Mouse (Mus musculus) embryonic fibroblast, embryonic 13.5 days (primary cell): ENCODE measurements around the gene Sult4a1.

Source experiments
- CTCF ChIP-seq: IDR thresholded peaks from 2 replicates; pipeline ENCODE4 v1.5.1; 2011; ENCODE audit warnings: mild to moderate bottlenecking, control low read depth, low read length, moderate library complexity, borderline replicate concordance; ENCODE audit not compliant: insufficient read depth
- POLR2A ChIP-seq: IDR thresholded peaks from 2 replicates; pipeline ENCODE4 v1.6.1; 2011; ENCODE audit warnings: low read depth, mild to moderate bottlenecking, control low read depth, low read length, moderate library complexity

DNA sequence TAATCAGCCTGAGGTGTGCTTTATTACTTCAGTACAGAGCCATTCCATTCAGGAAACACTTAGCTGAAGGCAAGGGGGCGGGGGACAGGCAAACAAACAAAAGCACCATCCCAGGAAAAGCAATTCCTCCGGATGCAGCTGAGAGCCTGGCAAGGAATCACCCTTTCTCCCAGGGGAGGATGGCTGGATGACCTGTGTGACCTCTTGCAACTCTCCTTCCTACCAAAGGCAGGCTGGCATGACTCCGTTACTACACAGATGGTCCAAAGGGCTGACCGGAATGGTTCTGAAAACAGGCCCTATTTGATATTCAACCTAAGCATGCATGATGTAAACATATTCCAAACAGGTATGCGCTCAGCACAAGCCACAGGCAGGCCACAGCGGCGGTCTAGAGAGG lies 56.0 kb downstream of the Sult4a1 start:
- TF ChIP-seq CTCF: no peak
- no peak for TF ChIP-seq POLR2A
